Mouse (Mus musculus): Measurements from ENCODE around the gene Matn3.

DNA sequence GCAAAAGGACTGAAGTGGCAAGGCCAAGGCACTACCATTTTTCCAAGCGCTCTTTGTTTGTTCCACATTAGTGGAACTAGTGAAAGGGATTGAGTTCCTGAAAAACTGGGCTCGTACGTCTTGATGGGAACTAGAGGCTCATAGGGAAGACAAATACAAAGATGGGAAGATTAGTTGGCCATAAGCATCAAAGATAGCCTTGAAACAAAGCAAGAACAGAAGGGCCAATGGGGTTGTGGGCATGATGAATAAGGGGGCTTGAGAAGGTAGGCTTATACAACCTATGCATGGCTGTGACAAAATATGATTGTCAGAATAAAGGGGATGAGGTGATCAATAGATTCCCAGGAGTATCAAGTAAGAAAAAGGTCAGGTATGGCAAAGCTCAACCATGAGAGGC lies 28.5 kb upstream of the Matn3 start:
- TF ChIP-seq CTCF (IDR thresholded peaks at IDR 0.05; ENCODE audit: low read depth, low read length), result no peak
- TF ChIP-seq POLR2A (IDR thresholded peaks at IDR 0.05; ENCODE audit: extremely low read depth, insufficient read depth, low read length), result no peak

All from liver, adult 2 months (tissue).